Mouse (Mus musculus): ENCODE measurements around the gene Sbk3. TPM values are rescaled to one million over a fixed set of nuclear protein-coding genes. Genes with fewer than 3 reads are reported as not detected.
"Not testable (repeated sequence)": the region's sequence is repeated elsewhere in the genome, so short reads cannot be mapped to it uniquely, and the experiment has no call there.

The Sbk3 gene
- polyA plus RNA-seq (2012; fragmentation: generic; extraction: Trizol): 0.02 TPM
- long read RNA-seq, experiment 1: 0 reads
- long read RNA-seq, experiment 2: 0 reads

GRCm38 (mm10) chr7:4971068-4971467, at the start of gene Sbk3:
TSS of gene Sbk3 (minus strand) at chr7:4971168.
- no peaks in the 10 kb centered on the region for H3K36me3 ChIP-seq (ENCODE audit: control insufficient read depth, insufficient read depth)
- TF ChIP-seq MYOD1 (IDR thresholded peaks at IDR 0.05; ENCODE audit: control insufficient read depth, insufficient read length, low read depth) (no peak), FOSL1 (IDR thresholded peaks at IDR 0.05; ENCODE audit: insufficient read depth, low read length, poor library complexity, severe bottlenecking) (no peak), CTCF (IDR thresholded peaks at IDR 0.05; ENCODE audit: control insufficient read depth, insufficient read depth, insufficient read length) (no peak), MYOG (IDR thresholded peaks at IDR 0.05; ENCODE audit: control insufficient read depth, extremely low read depth, insufficient read length) (no peak), USF1 (IDR thresholded peaks at IDR 0.05; ENCODE audit: low read depth) (no peak), MAX (IDR thresholded peaks at IDR 0.05) (no peak), CEBPB (IDR thresholded peaks at IDR 0.05; ENCODE audit: low read depth) (no peak)
- H3K79me3 ChIP-seq (ENCODE audit: low read depth): no peaks in the 10 kb centered on the region

GRCm38 (mm10) chr7:5020685-5021084, 49.7 kb upstream of the Sbk3 start:
- no peak for TF ChIP-seq USF1 (IDR thresholded peaks at IDR 0.05; ENCODE audit: low read depth)
- TF ChIP-seq CEBPB (IDR thresholded peaks at IDR 0.05; ENCODE audit: low read depth): no peak
- TF ChIP-seq CTCF (IDR thresholded peaks at IDR 0.05; ENCODE audit: control insufficient read depth, insufficient read depth, insufficient read length): no peak
- TF ChIP-seq MYOD1 (IDR thresholded peaks at IDR 0.05; ENCODE audit: control insufficient read depth, insufficient read length, low read depth): no peak
- no peak for TF ChIP-seq MYOG (IDR thresholded peaks at IDR 0.05; ENCODE audit: control insufficient read depth, extremely low read depth, insufficient read length)
- no peak for TF ChIP-seq MAX (IDR thresholded peaks at IDR 0.05)
- TF ChIP-seq FOSL1 (IDR thresholded peaks at IDR 0.05; ENCODE audit: insufficient read depth, low read length, poor library complexity, severe bottlenecking): no peak
- H3K79me2 ChIP-seq (ENCODE audit: control insufficient read depth, insufficient read depth): peaks cover 63% of the 10 kb centered on the region
- peak overlapping the region; percentile 91 for H3ac ChIP-seq (ENCODE audit: control insufficient read depth, insufficient read length, low read depth)
- peak overlapping the region; percentile 69 for H3K4me3 ChIP-seq (ENCODE audit: insufficient read depth, poor library complexity, severe bottlenecking)
- H3K27me3 ChIP-seq (ENCODE audit: control insufficient read depth, insufficient read depth, insufficient read length): no peaks in the 10 kb centered on the region
- peaks cover 42% of the 10 kb centered on the region for H3K79me3 ChIP-seq (ENCODE audit: low read depth)
- H3K36me3 ChIP-seq (ENCODE audit: control insufficient read depth, insufficient read depth): peaks cover 43% of the 10 kb centered on the region

More at GRCm38 (mm10) chr7:4971068-4971467, at the start of gene Sbk3:
- no peaks in the 10 kb centered on the region for H3K79me2 ChIP-seq (ENCODE audit: control insufficient read depth, insufficient read depth)
- H3ac ChIP-seq (ENCODE audit: control insufficient read depth, insufficient read length, low read depth): no peak within 1 kb of the TSS
- no peak within 1 kb of the TSS for H3K4me3 ChIP-seq (ENCODE audit: insufficient read depth, poor library complexity, severe bottlenecking)
- peaks cover 7% of the 10 kb centered on the region for H3K27me3 ChIP-seq (ENCODE audit: control insufficient read depth, insufficient read depth, insufficient read length)

- Histone ChIP-seq H3K79me3 (ENCODE audit: low read depth) (peaks cover 38% of the 10 kb centered on the region), H3K36me3 (ENCODE audit: control insufficient read depth, insufficient read depth) (peaks cover 38% of the 10 kb centered on the region), H3K27me3 (ENCODE audit: control insufficient read depth, insufficient read depth, insufficient read length) (no peaks in the 10 kb centered on the region), H3K4me3 (ENCODE audit: insufficient read depth, poor library complexity, severe bottlenecking) (peak within 1 kb of the TSS; percentile 69), H3K79me2 (ENCODE audit: control insufficient read depth, insufficient read depth) (peaks cover 57% of the 10 kb centered on the region), H3ac (ENCODE audit: control insufficient read depth, insufficient read length, low read depth) (peak within 1 kb of the TSS; percentile 91)
- TF ChIP-seq MYOG (IDR thresholded peaks at IDR 0.05; ENCODE audit: control insufficient read depth, extremely low read depth, insufficient read length): no peak
- TF ChIP-seq MAX (IDR thresholded peaks at IDR 0.05): peak; percentile 24
- TF ChIP-seq USF1 (IDR thresholded peaks at IDR 0.05; ENCODE audit: low read depth): no peak
Observed at GRCm38 (mm10) chr7:5020000-5020681, 49.2 kb upstream of the Sbk3 start, which contains the start of the genes Zfp865 and Ccdc106. TSS of gene Zfp865 (plus strand) at chr7:5020376. TSS of gene Ccdc106 (plus strand) at chr7:5020553.

GRCm38 (mm10) chr7:5019576-5019975, 48.6 kb upstream of the Sbk3 start:
- Histone ChIP-seq H3K79me2 (ENCODE audit: control insufficient read depth, insufficient read depth) (peaks cover 52% of the 10 kb centered on the region), H3ac (ENCODE audit: control insufficient read depth, insufficient read length, low read depth) (peak overlapping the region; percentile 23), H3K36me3 (ENCODE audit: control insufficient read depth, insufficient read depth) (peaks cover 34% of the 10 kb centered on the region), H3K4me3 (ENCODE audit: insufficient read depth, poor library complexity, severe bottlenecking) (peak overlapping the region; percentile 29), H3K79me3 (ENCODE audit: low read depth) (peaks cover 34% of the 10 kb centered on the region)
- not testable (repeated sequence) for H3K27me3 ChIP-seq (ENCODE audit: control insufficient read depth, insufficient read depth, insufficient read length)

- H3K4me3 ChIP-seq (ENCODE audit: insufficient read depth, poor library complexity, severe bottlenecking): no peak overlapping the region
- TF ChIP-seq USF1 (IDR thresholded peaks at IDR 0.05; ENCODE audit: low read depth) (no peak), FOSL1 (IDR thresholded peaks at IDR 0.05; ENCODE audit: insufficient read depth, low read length, poor library complexity, severe bottlenecking) (no peak), MAX (IDR thresholded peaks at IDR 0.05) (no peak), CTCF (IDR thresholded peaks at IDR 0.05; ENCODE audit: control insufficient read depth, insufficient read depth, insufficient read length) (no peak), MYOD1 (IDR thresholded peaks at IDR 0.05; ENCODE audit: control insufficient read depth, insufficient read length, low read depth) (no peak), CEBPB (IDR thresholded peaks at IDR 0.05; ENCODE audit: low read depth) (no peak), MYOG (IDR thresholded peaks at IDR 0.05; ENCODE audit: control insufficient read depth, extremely low read depth, insufficient read length) (no peak)
- H3K36me3 ChIP-seq (ENCODE audit: control insufficient read depth, insufficient read depth): peaks cover 22% of the 10 kb centered on the region
Observed at GRCm38 (mm10) chr7:5017931-5018330, 47.0 kb upstream of the Sbk3 start.

GRCm38 (mm10) chr7:5017352-5017751, 46.4 kb upstream of the Sbk3 start:
- Histone ChIP-seq H3K4me3 (ENCODE audit: insufficient read depth, poor library complexity, severe bottlenecking) (no peak overlapping the region), H3K36me3 (ENCODE audit: control insufficient read depth, insufficient read depth) (peaks cover 20% of the 10 kb centered on the region), H3K79me3 (ENCODE audit: low read depth) (peaks cover 21% of the 10 kb centered on the region), H3K27me3 (ENCODE audit: control insufficient read depth, insufficient read depth, insufficient read length) (no peaks in the 10 kb centered on the region), H3ac (ENCODE audit: control insufficient read depth, insufficient read length, low read depth) (no peak overlapping the region), H3K79me2 (ENCODE audit: control insufficient read depth, insufficient read depth) (peaks cover 37% of the 10 kb centered on the region)
- TF ChIP-seq USF1 (IDR thresholded peaks at IDR 0.05; ENCODE audit: low read depth): no peak
- TF ChIP-seq MYOD1 (IDR thresholded peaks at IDR 0.05; ENCODE audit: control insufficient read depth, insufficient read length, low read depth): no peak
- no peak for TF ChIP-seq CTCF (IDR thresholded peaks at IDR 0.05; ENCODE audit: control insufficient read depth, insufficient read depth, insufficient read length)
- TF ChIP-seq CEBPB (IDR thresholded peaks at IDR 0.05; ENCODE audit: low read depth): no peak
- TF ChIP-seq MYOG (IDR thresholded peaks at IDR 0.05; ENCODE audit: control insufficient read depth, extremely low read depth, insufficient read length): no peak
- TF ChIP-seq FOSL1 (IDR thresholded peaks at IDR 0.05; ENCODE audit: insufficient read depth, low read length, poor library complexity, severe bottlenecking): no peak
- TF ChIP-seq MAX (IDR thresholded peaks at IDR 0.05): no peak

More at GRCm38 (mm10) chr7:5017931-5018330, 47.0 kb upstream of the Sbk3 start:
- peaks cover 39% of the 10 kb centered on the region for H3K79me2 ChIP-seq (ENCODE audit: control insufficient read depth, insufficient read depth)
- H3K27me3 ChIP-seq (ENCODE audit: control insufficient read depth, insufficient read depth, insufficient read length): no peaks in the 10 kb centered on the region
- H3K79me3 ChIP-seq (ENCODE audit: low read depth): peaks cover 27% of the 10 kb centered on the region
- no peak overlapping the region for H3ac ChIP-seq (ENCODE audit: control insufficient read depth, insufficient read length, low read depth)
